Mouse (Mus musculus): ENCODE measurements at regions not wholly inside any gene's neighbourhood (a gene's known extent, or its start where the extent isn't known, plus 50 kb on each side); places are given as distances from the start of the nearest gene placed in this dataset. TPM values are rescaled to one million over a fixed set of nuclear protein-coding genes. Genes with fewer than 3 reads are reported as not detected.

DNA sequence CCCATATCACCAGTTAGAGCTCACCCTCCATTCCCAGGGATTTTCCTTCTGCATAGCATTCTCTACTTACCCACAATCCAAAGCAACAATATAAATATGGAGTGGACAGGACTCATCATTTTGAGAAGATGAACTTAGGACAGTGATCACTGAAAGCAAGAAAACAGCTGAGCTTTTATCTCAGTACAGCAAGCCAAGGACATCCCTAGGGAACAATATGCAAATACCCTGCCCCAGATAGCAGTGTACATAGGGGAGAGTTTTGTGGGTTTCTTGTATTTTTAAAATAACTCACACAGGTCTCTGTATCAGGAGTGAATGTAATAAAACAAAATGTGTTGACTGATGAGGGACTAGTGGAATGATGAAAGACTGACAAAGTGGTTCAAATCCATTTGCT is 780.5 kb downstream of the Rpia start:
- Histone ChIP-seq H3K9ac (ENCODE audit: low read depth, low read length) (no peak overlapping the region), H3K36me3 (ENCODE audit: control insufficient read depth, insufficient read depth, low read length) (no peaks in the 10 kb centered on the region), H3K4me3 (ENCODE audit: low read depth, low read length) (no peak overlapping the region), H3K9me3 (ENCODE audit: control insufficient read depth, low read length) (no peaks in the 10 kb centered on the region), H3K4me2 (no peak overlapping the region), H3K27ac (ENCODE audit: low read depth, low read length) (no peak overlapping the region), H3K27me3 (replicated peaks; ENCODE audit: control insufficient read depth, insufficient read depth, low read length) (no peaks in the 10 kb centered on the region), H3K4me1 (replicated peaks; ENCODE audit: control insufficient read depth, insufficient read depth, low read length) (no peaks in the 10 kb centered on the region)
- no peak for DNase-seq (ENCODE audit: low spot score)
- ATAC-seq (replicated peaks; ENCODE audit: low FRiP score): no peak

Small RNA genes lying in the stretch of these regions (microRNA-seq; reads per million reads assigned to microRNA genes)
- not detected for gene Gm23694 (ENCODE audit: borderline number of aligned reads)
- not detected for gene Gm24096 (ENCODE audit: borderline number of aligned reads)

All from liver, embryonic 11.5 days (tissue).